Mouse (Mus musculus) ovary, postnatal 14 days (tissue): ENCODE data around the gene Smarcd3.

Experiments used
- DNase-seq: peaks from one replicate; pipeline ENCODE4 v3.0.0; 2022; ENCODE audit warnings: low spot score

The Smarcd3 gene

GRCm38 (mm10) chr5:24623986-24624821, at the start of gene Smarcd3:
Gene Smarcd3, minus strand, starts transcription at chr5:24624411.
- peak; percentile 49 for DNase-seq

DNA sequence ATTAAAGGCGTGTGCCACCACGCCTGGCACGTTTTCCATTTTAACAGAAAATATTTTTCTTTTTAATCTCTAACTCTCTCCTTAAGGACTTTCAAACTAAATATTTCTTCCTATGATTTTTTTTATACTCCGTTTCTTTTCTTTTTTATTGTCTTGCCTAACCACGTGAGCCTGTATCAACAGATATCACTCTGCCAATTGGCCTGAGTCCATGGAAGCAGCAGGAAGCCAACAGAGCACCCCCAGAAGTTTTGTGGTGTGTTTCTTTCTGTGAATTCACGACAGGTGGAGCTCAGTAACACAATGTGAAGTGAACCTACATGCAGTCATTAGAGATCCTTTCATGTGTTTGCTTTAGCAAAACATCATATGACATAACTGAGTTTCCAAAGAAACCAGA, 37.2 kb upstream of the Smarcd3 start:
- no peak for DNase-seq

GRCm38 (mm10) chr5:24659708-24660423, 35.7 kb upstream of the Smarcd3 start:
- DNase-seq = no peak

- DNase-seq = no peak
Observed at GRCm38 (mm10) chr5:24657113-24657512, 32.9 kb upstream of the Smarcd3 start.

- DNase-seq = no peak
Observed at GRCm38 (mm10) chr5:24654491-24654890, 30.3 kb upstream of the Smarcd3 start.

DNA sequence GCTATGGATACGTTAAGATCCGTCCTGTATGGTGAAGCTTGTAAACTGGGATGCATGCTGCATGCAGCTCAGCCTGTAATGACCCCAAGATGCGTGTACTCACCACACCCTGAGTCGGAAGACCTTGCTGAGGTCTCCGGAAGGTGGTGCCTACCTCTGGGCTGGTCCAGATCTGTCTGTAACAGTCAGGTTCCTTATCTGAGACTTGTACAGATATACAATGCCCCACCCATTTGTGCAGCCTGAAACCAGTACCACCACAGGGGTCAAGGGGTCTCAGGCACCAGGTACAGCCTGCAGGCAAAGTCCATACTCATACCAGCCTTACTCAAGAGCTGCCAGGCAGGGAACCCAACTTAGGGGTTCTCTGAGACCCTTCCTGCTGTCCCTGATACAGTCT, 28.6 kb upstream of the Smarcd3 start:
- no peak for DNase-seq

GRCm38 (mm10) chr5:24651768-24652752, 27.8 kb upstream of the Smarcd3 start:
- peak; percentile 84 for DNase-seq

DNA sequence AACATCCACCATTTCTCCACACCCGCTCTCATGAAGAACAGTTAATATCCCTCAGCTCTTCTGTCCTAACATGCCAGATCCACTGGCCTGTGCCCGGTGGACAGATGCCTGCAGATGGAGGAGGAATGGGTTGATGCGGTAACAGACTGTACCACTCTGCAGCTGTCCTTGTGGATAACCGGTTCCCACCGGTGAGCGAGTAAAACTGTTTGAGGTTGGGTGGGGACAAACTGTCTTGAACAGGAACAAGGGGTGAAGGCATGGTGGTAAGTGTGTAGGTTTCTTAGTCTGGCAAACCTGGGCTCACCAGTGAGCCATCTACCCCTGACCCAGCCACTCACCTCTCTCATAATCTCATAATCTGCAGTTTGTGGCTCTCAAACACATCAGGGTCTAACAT, 27.1 kb upstream of the Smarcd3 start:
- DNase-seq = no peak

GRCm38 (mm10) chr5:24649701-24650100, 25.5 kb upstream of the Smarcd3 start:
- no peak for DNase-seq

- no peak for DNase-seq
Observed at GRCm38 (mm10) chr5:24649231-24649630, 25.0 kb upstream of the Smarcd3 start.

- no peak for DNase-seq
Observed at GRCm38 (mm10) chr5:24645454-24645853, 21.2 kb upstream of the Smarcd3 start.

DNA sequence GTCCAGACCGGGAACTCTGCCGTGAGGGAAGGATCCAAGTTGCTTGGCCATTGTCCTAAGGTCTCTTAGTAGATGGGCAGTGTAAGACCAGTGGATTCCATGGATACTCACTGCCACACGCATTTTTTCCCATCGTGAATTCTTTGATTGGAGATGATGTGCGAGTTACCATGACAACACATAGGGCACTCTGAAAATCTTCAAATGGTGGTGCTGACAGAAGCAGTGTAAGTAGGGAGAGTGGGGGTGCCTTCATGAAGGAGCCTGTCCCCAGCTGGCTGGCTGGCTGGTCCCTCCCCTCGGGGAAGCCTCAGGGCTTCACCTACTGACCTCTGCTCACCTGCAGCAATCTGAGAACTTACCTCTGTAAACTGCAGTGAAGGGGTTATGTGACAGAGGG, 14.9 kb upstream of the Smarcd3 start:
- DNase-seq = no peak

GRCm38 (mm10) chr5:24638131-24638530, 13.9 kb upstream of the Smarcd3 start:
- DNase-seq = no peak

- DNase-seq = no peak
Observed at GRCm38 (mm10) chr5:24636987-24637386, 12.8 kb upstream of the Smarcd3 start.

GRCm38 (mm10) chr5:24635526-24636141, 11.4 kb upstream of the Smarcd3 start:
- no peak for DNase-seq

GRCm38 (mm10) chr5:24635093-24635492, 10.9 kb upstream of the Smarcd3 start:
- no peak for DNase-seq

DNA sequence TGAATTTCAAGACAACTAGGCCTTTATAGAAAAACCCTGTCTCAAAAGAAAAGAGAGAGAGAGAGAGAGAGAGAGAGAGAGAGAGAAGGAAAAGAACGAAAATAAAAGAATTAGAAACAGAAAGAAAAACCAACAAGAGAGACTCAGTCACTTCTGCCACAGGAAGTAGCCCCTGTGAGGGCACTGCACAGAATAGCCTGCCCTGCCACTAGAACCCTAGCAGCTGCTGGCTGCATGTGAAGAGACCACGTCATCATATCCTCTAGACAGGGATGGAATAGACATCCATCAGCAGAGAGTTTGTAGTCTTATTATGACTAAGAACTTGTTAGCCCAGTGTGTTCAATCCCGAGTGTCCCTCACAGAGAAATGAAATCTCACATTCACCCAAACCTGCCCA, 5.5 kb upstream of the Smarcd3 start:
- no peak for DNase-seq

DNA sequence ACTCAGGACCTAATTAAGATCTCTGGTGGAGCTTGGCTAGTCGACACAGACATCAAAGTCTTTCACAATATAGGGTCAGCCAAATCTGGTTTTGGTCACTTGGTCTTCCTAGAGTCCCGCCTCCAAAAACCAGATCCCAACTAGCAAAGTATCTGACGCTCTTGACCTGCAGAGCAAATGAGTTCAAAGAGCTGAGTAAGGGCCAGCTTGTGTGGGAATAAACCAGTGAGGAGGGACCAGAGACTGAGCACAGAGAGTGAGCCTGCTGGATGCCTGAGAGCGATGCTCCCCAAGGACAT, 560 bp upstream of the Smarcd3 start:
- no peak for DNase-seq

DNA sequence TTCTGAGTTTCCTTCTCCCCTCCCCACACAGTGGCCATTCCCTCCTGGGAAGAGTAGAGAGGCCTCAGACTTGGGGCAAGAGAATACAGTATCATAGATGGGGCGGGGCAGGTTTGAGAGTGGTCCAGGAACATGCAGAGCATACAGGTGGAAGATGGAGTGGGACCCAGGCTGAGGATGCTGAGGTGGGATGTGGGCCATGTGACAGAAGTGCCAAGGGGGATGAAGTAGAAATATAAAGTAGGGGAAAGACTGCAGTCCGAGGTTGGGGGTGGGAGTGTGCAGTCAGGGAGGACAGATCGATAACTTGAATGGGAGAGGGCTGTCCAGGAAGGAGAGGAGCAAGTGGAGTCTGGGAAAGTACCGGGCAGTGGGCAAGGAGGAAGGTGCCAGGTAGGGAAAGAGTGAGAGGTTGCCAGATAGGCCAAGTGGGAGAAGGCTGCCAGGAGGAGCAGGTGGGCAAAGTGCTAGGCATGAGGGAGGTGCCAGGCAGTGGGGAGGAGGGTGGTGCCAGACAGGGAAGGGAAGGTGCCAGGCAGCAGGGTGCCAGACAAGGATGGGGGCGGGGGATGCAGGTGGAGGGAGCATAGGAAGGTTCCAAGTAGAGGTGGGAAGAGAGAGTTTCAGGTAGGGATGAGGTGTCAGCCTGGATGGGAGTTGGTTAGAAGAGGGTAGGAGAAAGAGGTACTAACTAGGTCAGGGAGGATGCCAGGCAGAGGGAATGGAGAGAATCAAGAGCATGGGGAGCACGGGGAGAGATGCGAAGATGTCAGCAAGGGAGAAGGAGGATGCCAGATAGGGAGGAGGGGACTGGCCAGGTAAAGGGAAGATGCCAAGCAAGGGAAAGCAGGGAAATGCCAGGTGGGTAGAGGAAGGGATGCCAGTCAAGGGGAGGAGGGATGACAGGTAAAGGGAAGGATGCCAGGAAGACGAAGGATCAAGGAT, 898 bp downstream of the Smarcd3 start:
- no peak for DNase-seq

- no peak for DNase-seq
Observed at GRCm38 (mm10) chr5:24622386-24623040, 1.7 kb downstream of the Smarcd3 start.
